Mouse (Mus musculus): ENCODE data around the gene Vrtn. TPM values are rescaled to one million over a fixed set of nuclear protein-coding genes. Genes with fewer than 3 reads are reported as not detected.

Vrtn gene
- polyA plus RNA-seq, 1 experiment from 2014 or later: not detected

Other genes starting within 250 kb of the Vrtn start
- 8.3 and 19.6 TPM in 2 replicates for gene Entpd5, start 232.0 kb upstream of the Vrtn start, polyA plus RNA-seq (2014; fragmentation: Nextera tagmentation; extraction: Ambion mirVana)
- 1.1 and 1.9 TPM in 2 replicates for gene Bbof1, start 231.9 kb upstream of the Vrtn start, polyA plus RNA-seq (2014; fragmentation: Nextera tagmentation; extraction: Ambion mirVana)
- 22.1 and 27.2 TPM in 2 replicates for gene Rnf113a2, start 223.8 kb upstream of the Vrtn start, polyA plus RNA-seq (2014; fragmentation: Nextera tagmentation; extraction: Ambion mirVana)
- gene Aldh6a1, start 190.0 kb upstream of the Vrtn start, polyA plus RNA-seq (2014; fragmentation: Nextera tagmentation; extraction: Ambion mirVana): 25.0 and 50.2 TPM in 2 replicates
- 21.0 and 23.2 TPM in 2 replicates for gene Lin52, start 189.6 kb upstream of the Vrtn start, polyA plus RNA-seq (2014; fragmentation: Nextera tagmentation; extraction: Ambion mirVana)
- gene Vsx2, start 71.3 kb upstream of the Vrtn start, polyA plus RNA-seq (2014; fragmentation: Nextera tagmentation; extraction: Ambion mirVana): 0.06 TPM in 1 of 2 replicates, not detected in the other
- 10.0 and 14.8 TPM in 2 replicates for gene Abcd4, start 23.6 kb upstream of the Vrtn start, polyA plus RNA-seq (2014; fragmentation: Nextera tagmentation; extraction: Ambion mirVana)
- gene Syndig1l, start 57.8 kb downstream of the Vrtn start, polyA plus RNA-seq (2014; fragmentation: Nextera tagmentation; extraction: Ambion mirVana): not detected in 2 replicates
- 50.2 and 59.0 TPM in 2 replicates for gene Npc2, start 132.1 kb downstream of the Vrtn start, polyA plus RNA-seq (2014; fragmentation: Nextera tagmentation; extraction: Ambion mirVana)
- 138 and 170 TPM in 2 replicates for gene Isca2, start 132.2 kb downstream of the Vrtn start, polyA plus RNA-seq (2014; fragmentation: Nextera tagmentation; extraction: Ambion mirVana)
- 0.08 TPM in 1 of 2 replicates, not detected in the other for gene Ltbp2, start 235.5 kb downstream of the Vrtn start, polyA plus RNA-seq (2014; fragmentation: Nextera tagmentation; extraction: Ambion mirVana)

All from kidney, embryonic 14.5 days (tissue).